Mouse (Mus musculus) gastrocnemius, postnatal 25 days (tissue): ENCODE measurements around the gene Mlxipl. TPM values are rescaled to one million over a fixed set of nuclear protein-coding genes. Genes with fewer than 3 reads are reported as not detected.

Experiments
- DNase-seq: peaks from one replicate; pipeline ENCODE4 v3.0.0; 2022
- total RNA-seq, 2 experiments: library from RNA; stranded (reverse); gene quantifications; 1 replicate in 1 of 2; 2 replicates in 1 of 2; pipeline ENCODE4 v1.2.3; 2021

Gene Mlxipl
- total RNA-seq, 2 experiments from 2014 or later, result 72.1 to 80.3 TPM

- no peak for DNase-seq
These were observed 10.1 kb upstream of the Mlxipl start for GRCm38 (mm10) chr5:135079578-135079977.

GRCm38 (mm10) chr5:135080539-135080938 is 9.2 kb upstream of the Mlxipl start:
- DNase-seq, result no peak

GRCm38 (mm10) chr5:135086871-135087270 is 2.8 kb upstream of the Mlxipl start:
- DNase-seq, result no peak

GRCm38 (mm10) chr5:135100981-135101380 is 11.3 kb downstream of the Mlxipl start:
- DNase-seq, result no peak

GRCm38 (mm10) chr5:135103999-135104660 is 14.4 kb downstream of the Mlxipl start:
- DNase-seq, result no peak

GRCm38 (mm10) chr5:135106758-135107256 is 17.1 kb downstream of the Mlxipl start:
- peak; percentile 79 for DNase-seq

GRCm38 (mm10) chr5:135107521-135108501 is 18.1 kb downstream of the Mlxipl start:
- DNase-seq, result peak; percentile 88

GRCm38 (mm10) chr5:135109017-135109416 is 19.3 kb downstream of the Mlxipl start:
- DNase-seq, result no peak

- peak; percentile 65 for DNase-seq
These were observed 19.7 kb downstream of the Mlxipl start for GRCm38 (mm10) chr5:135109426-135109825.

- no peak for DNase-seq
These were observed 20.3 kb downstream of the Mlxipl start for GRCm38 (mm10) chr5:135109976-135110375.

GRCm38 (mm10) chr5:135113782-135114181 is 24.1 kb downstream of the Mlxipl start:
- no peak for DNase-seq

GRCm38 (mm10) chr5:135115241-135115640 is 25.6 kb downstream of the Mlxipl start:
- no peak for DNase-seq

- peak; percentile 46 for DNase-seq
These were observed 28.9 kb downstream of the Mlxipl start for GRCm38 (mm10) chr5:135118589-135119081.

GRCm38 (mm10) chr5:135120753-135121152 is 31.1 kb downstream of the Mlxipl start:
- DNase-seq, result no peak

- DNase-seq, result no peak
These were observed 36.4 kb downstream of the Mlxipl start for GRCm38 (mm10) chr5:135126121-135126520.

- no peak for DNase-seq
These were observed 38.0 kb downstream of the Mlxipl start for GRCm38 (mm10) chr5:135127669-135128068.

- DNase-seq, result no peak
These were observed 40.1 kb downstream of the Mlxipl start for GRCm38 (mm10) chr5:135129747-135130146.

- no peak for DNase-seq
These were observed 44.2 kb downstream of the Mlxipl start for GRCm38 (mm10) chr5:135133736-135134405.

GRCm38 (mm10) chr5:135134534-135134933 is 44.8 kb downstream of the Mlxipl start:
- no peak for DNase-seq

GRCm38 (mm10) chr5:135139881-135140280 is 50.2 kb downstream of the Mlxipl start:
- no peak for DNase-seq

GRCm38 (mm10) chr5:135144469-135144868 is 54.8 kb downstream of the Mlxipl start:
- DNase-seq, result no peak

GRCm38 (mm10) chr5:135145532-135145931 is 55.8 kb downstream of the Mlxipl start:
- no peak for DNase-seq
